Mouse (Mus musculus) neural tube, embryonic 12.5 days (tissue): ENCODE measurements around the gene Cox7a1. TPM values are rescaled to one million over a fixed set of nuclear protein-coding genes. Genes with fewer than 3 reads are reported as not detected.
A peak's percentile ranks its signal among the peaks of the same experiment; 100 is the strongest.
"Not testable (repeated sequence)": the region's sequence is repeated elsewhere in the genome, so short reads cannot be mapped to it uniquely, and the experiment has no call there.

Source experiments
- ATAC-seq: fragments of 200-750 bp; cut with Nextera tagmentation; 2 replicates; pipeline ENCODE4 v1.8.0; 2017; ENCODE audit warnings: low read depth, mild to moderate bottlenecking, moderate TSS enrichment, moderate library complexity; ENCODE audit not compliant: low FRiP score
- H3K27ac ChIP-seq: fragments of 300-500 bp; sonication (generic); 2 replicates; pipeline ENCODE4 v1.5.1; 2016
- H3K27me3 ChIP-seq: fragments of 300-500 bp; sonication (generic); replicated peaks from 2 replicates; pipeline ENCODE4 v1.6.1; 2016; ENCODE audit warnings: mild to moderate bottlenecking
- H3K36me3 ChIP-seq: fragments of 300-500 bp; sonication (generic); 2 replicates; pipeline ENCODE4 v1.6.1; 2016; ENCODE audit warnings: mild to moderate bottlenecking
- H3K4me1 ChIP-seq: fragments of 300-500 bp; sonication (generic); 2 replicates; pipeline ENCODE4 v1.6.1; 2016
- H3K4me2 ChIP-seq: fragments of 300-500 bp; sonication (generic); replicated peaks from 2 replicates; pipeline ENCODE4 v1.6.1; 2016; ENCODE audit warnings: mild to moderate bottlenecking
- H3K4me3 ChIP-seq: fragments of 300-500 bp; sonication (generic); 2 replicates; pipeline ENCODE4 v1.5.1; 2016
- H3K9ac ChIP-seq: fragments of 300-500 bp; sonication (generic); 2 replicates; pipeline ENCODE4 v1.6.1; 2016; ENCODE audit warnings: mild to moderate bottlenecking
- H3K9me3 ChIP-seq: fragments of 300-500 bp; sonication (generic); 2 replicates; pipeline ENCODE4 v1.6.1; 2016; ENCODE audit warnings: mild to moderate bottlenecking
- WGBS: fragments of 180-500 bp; shearing (Covaris S2); methylation state at CpG from one replicate; pipeline ENCODE4 v1.1.7; 2016; 5-methylcytosine and 5-hydroxymethylcytosine counted together
- polyA plus RNA-seq: library from polyadenylated mRNA; unstranded; fragments of >200 nt; fragmentation: Nextera tagmentation; extraction: Ambion mirVana; gene quantifications from 2 replicates; pipeline ENCODE4 v1.2.1, GENCODE M21; 2016

The Cox7a1 gene
- polyA plus RNA-seq, 1 experiment from 2014 or later: 5.8 TPM

- H3K27ac ChIP-seq: peak overlapping the region; percentile 18; the same call in 1 of the 2 replicates
Measured at GRCm38 (mm10) chr7:30170283-30170951, 13.5 kb upstream of the Cox7a1 start.

GRCm38 (mm10) chr7:30176474-30176873, 7.5 kb upstream of the Cox7a1 start:
- H3K4me3 ChIP-seq: no peak overlapping the region
- H3K9me3 ChIP-seq: no peaks in the 10 kb centered on the region
- no peak overlapping the region for H3K27ac ChIP-seq
- H3K4me1 ChIP-seq: no peaks in the 10 kb centered on the region
- no peak for ATAC-seq
- no peaks in the 10 kb centered on the region for H3K27me3 ChIP-seq
- no peak overlapping the region for H3K9ac ChIP-seq
- H3K4me2 ChIP-seq: no peak overlapping the region
- peaks cover 33% of the 10 kb centered on the region for H3K36me3 ChIP-seq
- WGBS: 78% methylated on average over 12 of the region's 12 CpGs

More at GRCm38 (mm10) chr7:30170283-30170951, 13.5 kb upstream of the Cox7a1 start:
- H3K9ac ChIP-seq: peak overlapping the region; percentile 82
- peak overlapping the region; percentile 66 for H3K4me2 ChIP-seq
- peak; percentile 48 for ATAC-seq
- peaks cover 19% of the 10 kb centered on the region for H3K9me3 ChIP-seq
- peaks cover 25% of the 10 kb centered on the region for H3K36me3 ChIP-seq
- H3K4me3 ChIP-seq: peak overlapping the region; percentile 63
- 34% methylated on average over 11 of the region's 11 CpGs for WGBS
- H3K4me1 ChIP-seq: peaks cover 6% of the 10 kb centered on the region
- no peaks in the 10 kb centered on the region for H3K27me3 ChIP-seq

GRCm38 (mm10) chr7:30178256-30178655, 5.7 kb upstream of the Cox7a1 start:
- Histone ChIP-seq H3K4me1 (no peaks in the 10 kb centered on the region), H3K9ac (no peak overlapping the region), H3K4me2 (no peak overlapping the region), H3K9me3 (no peaks in the 10 kb centered on the region), H3K27ac (no peak overlapping the region), H3K4me3 (no peak overlapping the region), H3K36me3 (peaks cover 33% of the 10 kb centered on the region), H3K27me3 (no peaks in the 10 kb centered on the region)
- 88% methylated on average over 11 of the region's 11 CpGs for WGBS
- ATAC-seq: no peak

- no peak overlapping the region for H3K9ac ChIP-seq
- H3K27ac ChIP-seq: no peak overlapping the region
- peaks cover 6% of the 10 kb centered on the region; the same call in 1 of the 2 replicates for H3K4me1 ChIP-seq
- H3K4me2 ChIP-seq: no peak overlapping the region
- 4% methylated on average over 4 of the region's 4 CpGs for WGBS
- H3K9me3 ChIP-seq: no peaks in the 10 kb centered on the region
- no peaks in the 10 kb centered on the region for H3K27me3 ChIP-seq
- H3K4me3 ChIP-seq: no peak overlapping the region
- ATAC-seq: no peak; the same call in 1 of the 2 replicates
- peaks cover 41% of the 10 kb centered on the region for H3K36me3 ChIP-seq
Measured at GRCm38 (mm10) chr7:30181308-30181707, 2.6 kb upstream of the Cox7a1 start.

- H3K27ac ChIP-seq, H3K27me3 ChIP-seq, H3K9ac ChIP-seq, H3K4me1 ChIP-seq, H3K4me2 ChIP-seq, H3K4me3 ChIP-seq, ATAC-seq, H3K9me3 ChIP-seq: not testable (repeated sequence)
- peaks cover 41% of the 10 kb centered on the region for H3K36me3 ChIP-seq
- 90% methylated on average over 10 of the region's 10 CpGs for WGBS
Measured at GRCm38 (mm10) chr7:30181929-30182328, 2.0 kb upstream of the Cox7a1 start.

- H3K4me3 ChIP-seq, H3K27ac ChIP-seq, H3K9ac ChIP-seq, H3K4me1 ChIP-seq, ATAC-seq, H3K27me3 ChIP-seq, H3K9me3 ChIP-seq, H3K4me2 ChIP-seq: not testable (repeated sequence)
- WGBS: 82% methylated on average over 7 of the region's 7 CpGs
- H3K36me3 ChIP-seq: peaks cover 44% of the 10 kb centered on the region
Measured at GRCm38 (mm10) chr7:30183189-30183588, 755 bp upstream of the Cox7a1 start.

GRCm38 (mm10) chr7:30184641-30185348, 851 bp downstream of the Cox7a1 start:
- Histone ChIP-seq H3K9me3 (no peaks in the 10 kb centered on the region), H3K4me1 (peaks cover 6% of the 10 kb centered on the region; the same call in 1 of the 2 replicates), H3K27me3 (no peaks in the 10 kb centered on the region), H3K4me3 (no peak overlapping the region), H3K36me3 (peaks cover 46% of the 10 kb centered on the region), H3K4me2 (no peak overlapping the region), H3K27ac (no peak overlapping the region), H3K9ac (no peak overlapping the region)
- no peak for ATAC-seq
- 77% methylated on average over 13 of the region's 13 CpGs for WGBS

GRCm38 (mm10) chr7:30188344-30189115, 4.6 kb downstream of the Cox7a1 start:
- Histone ChIP-seq H3K4me3 (no peak overlapping the region), H3K36me3 (peaks cover 69% of the 10 kb centered on the region), H3K9me3 (no peaks in the 10 kb centered on the region), H3K9ac (no peak overlapping the region), H3K4me1 (peaks cover 17% of the 10 kb centered on the region), H3K27me3 (no peaks in the 10 kb centered on the region), H3K27ac (no peak overlapping the region), H3K4me2 (no peak overlapping the region)
- no peak for ATAC-seq
- WGBS: 87% methylated on average over 12 of the region's 12 CpGs

- no peaks in the 10 kb centered on the region for H3K27me3 ChIP-seq
- WGBS: 86% methylated on average over 4 of the region's 4 CpGs
Measured at GRCm38 (mm10) chr7:30189116-30189491, 5.2 kb downstream of the Cox7a1 start.

GRCm38 (mm10) chr7:30192088-30192487, 8.1 kb downstream of the Cox7a1 start:
- Histone ChIP-seq H3K4me3 (no peak overlapping the region), H3K9me3 (no peaks in the 10 kb centered on the region), H3K9ac (no peak overlapping the region), H3K4me2 (no peak overlapping the region), H3K27me3 (no peaks in the 10 kb centered on the region), H3K36me3 (peaks cover 47% of the 10 kb centered on the region), H3K4me1 (peaks cover 18% of the 10 kb centered on the region), H3K27ac (no peak overlapping the region)
- WGBS: 91% methylated on average over 12 of the region's 12 CpGs
- ATAC-seq: no peak

More at GRCm38 (mm10) chr7:30189116-30189491, 5.2 kb downstream of the Cox7a1 start:
- Histone ChIP-seq H3K9ac (no peak overlapping the region), H3K4me2 (no peak overlapping the region), H3K4me1 (peaks cover 14% of the 10 kb centered on the region), H3K9me3 (no peaks in the 10 kb centered on the region), H3K36me3 (peaks cover 69% of the 10 kb centered on the region), H3K4me3 (no peak overlapping the region), H3K27ac (no peak overlapping the region)
- ATAC-seq: no peak

GRCm38 (mm10) chr7:30193013-30193412, 9.1 kb downstream of the Cox7a1 start:
- peaks cover 23% of the 10 kb centered on the region for H3K4me1 ChIP-seq
- ATAC-seq: no peak
- peak overlapping the region; percentile 88 for H3K4me2 ChIP-seq
- peak overlapping the region; percentile 72 for H3K9ac ChIP-seq
- 13% methylated on average over 9 of the region's 9 CpGs for WGBS
- no peaks in the 10 kb centered on the region for H3K9me3 ChIP-seq
- peak overlapping the region; percentile 73 for H3K4me3 ChIP-seq
- H3K27ac ChIP-seq: no peak overlapping the region
- peaks cover 38% of the 10 kb centered on the region for H3K36me3 ChIP-seq
- no peaks in the 10 kb centered on the region for H3K27me3 ChIP-seq

- Histone ChIP-seq H3K4me3 (peak overlapping the region; percentile 73), H3K36me3 (peaks cover 31% of the 10 kb centered on the region), H3K9me3 (no peaks in the 10 kb centered on the region), H3K9ac (peak overlapping the region; percentile 72), H3K4me1 (peaks cover 23% of the 10 kb centered on the region), H3K27ac (no peak overlapping the region), H3K4me2 (peak overlapping the region; percentile 88), H3K27me3 (no peaks in the 10 kb centered on the region)
- ATAC-seq: peak; percentile 41; the same call in 1 of the 2 replicates
- WGBS: under 1% methylated on average over 26 of the region's 26 CpGs
Measured at GRCm38 (mm10) chr7:30193581-30194100, 9.7 kb downstream of the Cox7a1 start.
